Mouse (Mus musculus) CH12.LX (cell line): ENCODE measurements around the gene Lama5. TPM values are rescaled to one million over a fixed set of nuclear protein-coding genes. Genes with fewer than 3 reads are reported as not detected.
A peak's percentile ranks its signal among the peaks of the same experiment; 100 is the strongest.

ENCODE experiments used
- DNase-seq: peaks from one replicate; pipeline ENCODE4 v3.0.0-alpha.2; 2013; ENCODE audit errors: extremely low read depth
- H3K27ac ChIP-seq: 2 replicates; pipeline ENCODE4 v1.5.1; 2012; ENCODE audit warnings: low read depth, mild to moderate bottlenecking, control low read depth, moderate library complexity; ENCODE audit not compliant: insufficient read depth
- H3K27me3 ChIP-seq: replicated peaks from 2 replicates; pipeline ENCODE3; 2012; ENCODE audit warnings: inconsistent platforms
- H3K36me3 ChIP-seq, 2 experiments: replicated peaks in 1 of 2; 2 replicates each; pipeline versions ENCODE3 to v1.6.1; 2012; ENCODE audit warnings: inconsistent platforms in 1 of 2, low read length in 1 of 2, mild to moderate bottlenecking in 1 of 2, mixed read lengths in 1 of 2, moderate library complexity in 1 of 2; ENCODE audit not compliant: control insufficient read depth in 1 of 2, insufficient read depth in 1 of 2
- H3K4me1 ChIP-seq, 2 experiments: 2 replicates each; pipeline ENCODE4 v1.6.1; 2012; ENCODE audit warnings: inconsistent platforms in 1 of 2, moderate library complexity in 1 of 2; ENCODE audit not compliant: insufficient read depth in 2 of 2, control insufficient read depth in 1 of 2
- H3K4me2 ChIP-seq: 2 replicates; pipeline ENCODE4 v1.6.1; 2012; ENCODE audit warnings: low read depth, mild to moderate bottlenecking, control low read depth; ENCODE audit not compliant: poor library complexity, insufficient read depth, severe bottlenecking
- H3K4me3 ChIP-seq, 3 experiments: fragments of 150-350 bp in 1 of 3; sonication (generic) in 1 of 3; replicated peaks in 1 of 3; 2 replicates each; pipeline versions ENCODE3 to v1.5.1; 2011 to 2012; ENCODE audit warnings: low read depth in 2 of 3, low read length in 2 of 3, mild to moderate bottlenecking in 2 of 3, moderate library complexity in 2 of 3, control low read depth in 1 of 3, improper control_type of control experiment in 1 of 3, inconsistent platforms in 1 of 3, mixed read lengths in 1 of 3; ENCODE audit not compliant: poor library complexity in 1 of 3
- H3K79me2 ChIP-seq: replicated peaks from 2 replicates; pipeline ENCODE4 v1.6.1; 2012; ENCODE audit warnings: mild to moderate bottlenecking, moderate library complexity; ENCODE audit not compliant: control insufficient read depth, poor library complexity, insufficient read depth, severe bottlenecking; ENCODE audit errors: extremely low read depth
- H3K9ac ChIP-seq: 2 replicates; pipeline ENCODE4 v1.6.1; 2012; ENCODE audit warnings: low read depth, mild to moderate bottlenecking, control low read depth, moderate library complexity; ENCODE audit not compliant: insufficient read depth
- H3K9me3 ChIP-seq: replicated peaks from 2 replicates; pipeline ENCODE3; 2012; ENCODE audit warnings: low read length, inconsistent platforms, mixed read lengths
- BHLHE40 ChIP-seq: IDR thresholded peaks from 2 replicates; pipeline ENCODE4 v1.6.1; 2011; ENCODE audit warnings: mild to moderate bottlenecking, low read depth, low read length, improper control_type of control experiment
- CHD2 ChIP-seq: IDR thresholded peaks from 2 replicates; pipeline ENCODE4 v1.6.1; 2011; ENCODE audit warnings: low read length, improper control_type of control experiment
- CTCF ChIP-seq, 2 experiments: IDR thresholded peaks in 1 of 2; conservative IDR thresholded peaks in 1 of 2; 2 replicates each; pipeline ENCODE4 v1.5.1; 2011 to 2012; ENCODE audit warnings: low read depth in 2 of 2, low read length in 2 of 2, improper control_type of control experiment in 1 of 2, inconsistent platforms in 1 of 2, mild to moderate bottlenecking in 1 of 2, moderate library complexity in 1 of 2
- ELF1 ChIP-seq: IDR thresholded peaks from 2 replicates; pipeline ENCODE4 v1.6.1; 2014; ENCODE audit warnings: low read depth, mild to moderate bottlenecking, inconsistent platforms, low read length, improper control_type of control experiment
- EP300 ChIP-seq: IDR thresholded peaks from 2 replicates; pipeline ENCODE4 v1.6.1; 2011; ENCODE audit warnings: low read length, improper control_type of control experiment
- GABPA ChIP-seq: IDR thresholded peaks from 2 replicates; pipeline ENCODE4 v1.6.1; 2012; ENCODE audit warnings: low read depth, low read length, improper control_type of control experiment, inconsistent platforms; ENCODE audit not compliant: insufficient replicate concordance
- HCFC1 ChIP-seq: IDR thresholded peaks from 2 replicates; pipeline ENCODE4 v1.6.1; 2012; ENCODE audit warnings: low read depth, mild to moderate bottlenecking, inconsistent platforms, low read length, improper control_type of control experiment
- IRF4 ChIP-seq: IDR thresholded peaks from 2 replicates; pipeline ENCODE4 v1.6.1; 2014; ENCODE audit warnings: low read depth, mild to moderate bottlenecking, inconsistent platforms, low read length, improper control_type of control experiment
- JUN ChIP-seq: IDR thresholded peaks from 2 replicates; pipeline ENCODE4 v1.6.1; 2011; ENCODE audit warnings: low read depth, mild to moderate bottlenecking, low read length, improper control_type of control experiment, moderate library complexity; ENCODE audit not compliant: insufficient read depth
- KAT2A ChIP-seq: IDR thresholded peaks from 2 replicates; pipeline ENCODE4 v1.6.1; 2012; ENCODE audit warnings: low read length, improper control_type of control experiment, inconsistent platforms; ENCODE audit not compliant: insufficient replicate concordance
- MAX ChIP-seq: IDR thresholded peaks from 2 replicates; pipeline ENCODE4 v1.6.1; 2011; ENCODE audit warnings: low read length, improper control_type of control experiment
- MAZ ChIP-seq: IDR thresholded peaks from 2 replicates; pipeline ENCODE4 v1.6.1; 2012; ENCODE audit warnings: low read depth, mild to moderate bottlenecking, inconsistent platforms, low read length, improper control_type of control experiment, moderate library complexity
- PAX5 ChIP-seq: IDR thresholded peaks from 2 replicates; pipeline ENCODE4 v1.6.1; 2012; ENCODE audit warnings: low read length, inconsistent platforms, mixed read lengths
- POLR2A ChIP-seq: IDR thresholded peaks from 2 replicates; pipeline ENCODE4 v1.6.1; 2011; ENCODE audit warnings: low read depth, mild to moderate bottlenecking, improper control_type of control experiment, low read length
- RAD21 ChIP-seq: IDR thresholded peaks from 2 replicates; pipeline ENCODE4 v1.6.1; 2011; ENCODE audit warnings: low read depth, mild to moderate bottlenecking, low read length, improper control_type of control experiment, moderate library complexity
- TBP ChIP-seq: conservative IDR thresholded peaks from 2 replicates; pipeline ENCODE4 v1.6.1; 2011; ENCODE audit warnings: low read depth, low read length, improper control_type of control experiment
- UBTF ChIP-seq: IDR thresholded peaks from 2 replicates; pipeline ENCODE4 v1.6.1; 2012; ENCODE audit warnings: low read depth, mild to moderate bottlenecking, inconsistent platforms, low read length, improper control_type of control experiment, moderate library complexity
- USF1 ChIP-seq: IDR thresholded peaks from 2 replicates; pipeline ENCODE4 v1.6.1; 2014; ENCODE audit warnings: low read depth, mild to moderate bottlenecking, inconsistent platforms, low read length, improper control_type of control experiment
- ZC3H11A ChIP-seq: IDR thresholded peaks from 2 replicates; pipeline ENCODE4 v1.6.1; 2012; ENCODE audit warnings: low read depth, mild to moderate bottlenecking, inconsistent platforms, low read length, improper control_type of control experiment
- dilution Hi-C: fragments of 300-500 bp; cut with MboI; formaldehyde crosslinking; loops from 2 replicates; pipeline ENCODE4 v1.14.3; 2020; ENCODE audit warnings: low sequenced_read_pairs; ENCODE audit not compliant: extremely low pct_unique_long_range_greater_than_20kb, extremely low pct_ligation_motif_present
- in situ Hi-C: fragments of 300-500 bp; cut with MboI; formaldehyde crosslinking; loops from 3 replicates; pipeline ENCODE4 v1.14.3; 2019; ENCODE audit warnings: low sequenced_read_pairs, low pct_ligation_motif_present, low pct_unique_long_range_greater_than_20kb, mixed read lengths
- polyA plus RNA-seq: library from polyadenylated mRNA; unstranded; fragments of >175 nt; gene quantifications from 2 replicates; pipeline ENCODE4 v1.2.1, GENCODE M21; 2012; ENCODE audit warnings: low read depth; ENCODE audit not compliant: insufficient read length
- total RNA-seq, 2 experiments: library from RNA; depleted of rRNA; stranded (reverse); fragments of 300-350 nt in 1 of 2; fragments of >200 nt in 1 of 2; gene quantifications; 2 replicates each; pipeline ENCODE4 v1.2.3; 2012 to 2014

Gene Lama5
- total and polyA plus RNA-seq, 3 experiments: 0.20 to 0.85 (median 0.67) TPM

GRCm38 (mm10) chr2:180196610-180197322 is 28.9 kb downstream of the Lama5 start:
- dilution Hi-C loops: no loop called here
- Histone ChIP-seq H3K4me1 (peaks cover 3 to 9% of the 10 kb centered on the region in 2 experiments), H3K27me3 (peaks cover 66% of the 10 kb centered on the region), H3K9ac (no peak overlapping the region), H3K4me2 (no peak overlapping the region), H3K27ac (no peak overlapping the region), H3K79me2 (no peaks in the 10 kb centered on the region), H3K4me3 (peak overlapping the region in 1 of 3 experiments; percentile 18), H3K9me3 (no peaks in the 10 kb centered on the region), H3K36me3 (no peaks in the 10 kb centered on the region)
- peak; percentile 45 for DNase-seq
- no peak for TF ChIP-seq CTCF (conservative IDR thresholded peaks at IDR 0.05 in 1 of 2, IDR thresholded peaks at IDR 0.05 in 1 of 2; ENCODE audit: low read depth in 2 of 2, low read length in 2 of 2)
- peak; percentile 83 for TF ChIP-seq BHLHE40
- 0 out of 2 replicates have a peak, but pooled peaks have one; percentile 20 for TF ChIP-seq CHD2
- TF ChIP-seq POLR2A: no peak
- TF ChIP-seq HCFC1: peak; percentile 23; the same call in 1 of the 2 replicates
- 0 out of 2 replicates have a peak, but pooled peaks have one; percentile 26 for TF ChIP-seq IRF4
- TF ChIP-seq ZC3H11A: no peak
- TF ChIP-seq TBP: no peak
- peak; percentile 35; the same call in 1 of the 2 replicates for TF ChIP-seq EP300
- TF ChIP-seq JUN: no peak
- no peak for TF ChIP-seq UBTF
- TF ChIP-seq MAX: no peak
- TF ChIP-seq RAD21: no peak
- TF ChIP-seq ELF1: 0 out of 2 replicates have a peak, but pooled peaks have one; percentile 19
- TF ChIP-seq PAX5: no peak
- no peak for TF ChIP-seq KAT2A
- TF ChIP-seq MAZ: no peak
- in situ Hi-C loops: no loop called here

- dilution Hi-C loops: no loop called here
- Histone ChIP-seq H3K4me3 (no peak overlapping the region), H3K4me1 (peaks cover 0 to 8% of the 10 kb centered on the region in 2 experiments; a peak in 2 of 4 replicates), H3K9ac (no peak overlapping the region), H3K4me2 (no peak overlapping the region), H3K27me3 (peaks cover 27% of the 10 kb centered on the region), H3K27ac (no peak overlapping the region), H3K36me3 (peaks cover 0 to 2% of the 10 kb centered on the region in 2 experiments), H3K79me2 (no peaks in the 10 kb centered on the region)
- no peak for DNase-seq
- in situ Hi-C loops: no loop called here
- TF ChIP-seq GABPA (no peak), USF1 (no peak)
- TF ChIP-seq, all 38 proteins: peak for 0
- no peaks in the 10 kb centered on the region for H3K9me3 ChIP-seq
Measured at GRCm38 (mm10) chr2:180187362-180187761, 38.3 kb downstream of the Lama5 start.
